ENCODE assay signal across 16 mouse cellular contexts in the genomic region with DNA sequence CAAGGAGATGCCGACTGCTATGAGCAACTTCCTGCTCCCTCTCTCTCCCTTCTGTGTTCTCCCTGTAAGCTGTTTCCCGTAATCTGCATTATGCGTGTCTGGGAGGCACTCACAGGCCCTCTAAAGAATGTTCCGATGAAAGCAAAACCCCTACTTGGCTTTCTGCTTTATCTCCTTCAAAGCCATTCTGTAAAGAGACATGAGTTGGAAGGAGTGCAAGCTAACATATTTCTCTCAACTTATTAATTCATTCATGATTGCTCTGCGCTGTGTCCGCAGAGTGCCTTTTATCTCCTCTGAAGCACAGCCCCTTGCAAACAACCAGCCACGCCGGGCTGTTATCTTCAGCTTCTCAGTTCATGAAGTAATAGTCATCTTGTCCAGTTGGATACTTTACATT.
DNase-seq lines count a peak whose midpoint lies in the region; ATAC-seq and TF ChIP-seq lines count a peak whose summit lies in the region.
"Had no signal": no experiment of that assay in that cellular context is flagged by ENCODE, and none has a peak within 500 bp of the region (broad histone marks: within the 10 kb centered on the region; RNA-seq: fewer than 3 reads in every experiment).

No protein-coding gene starts in this region.

- no peak for ATAC-seq in intestine, embryonic 14.5 days (replicated peaks; ENCODE audit: low FRiP score, low TSS enrichment, low read depth)
- ATAC-seq in intestine, postnatal 0 days, result no peak
- peak; percentile 79 for ATAC-seq in lung, embryonic 15.5 days (ENCODE audit: borderline replicate concordance, extremely low read depth, low FRiP score, low TSS enrichment)
- no peak; the same call in 1 of the 2 replicates for ATAC-seq in heart, embryonic 11.5 days (replicated peaks; ENCODE audit: insufficient number of reproducible peaks, low FRiP score, low TSS enrichment)
- ATAC-seq in intestine, embryonic 16.5 days, result 0 out of 2 replicates have a peak, but pooled peaks have one; percentile 54
- ATAC-seq in hindbrain, embryonic 13.5 days (ENCODE audit: low FRiP score), result no peak
- ATAC-seq: forebrain, embryonic 16.5 days had no signal

- no peak overlapping the region for H3K4me3 ChIP-seq in intestine, embryonic 14.5 days (ENCODE audit: low read depth, low read length)
- H3K4me3 ChIP-seq in intestine, postnatal 0 days (ENCODE audit: low read depth, low read length), result no peak overlapping the region
- H3K4me3 ChIP-seq in lung, embryonic 15.5 days, result no peak overlapping the region
- H3K4me3 ChIP-seq in heart, embryonic 11.5 days (ENCODE audit: low read depth, low read length), result no peak overlapping the region
- H3K4me3 ChIP-seq in intestine, embryonic 16.5 days (ENCODE audit: low read length), result no peak overlapping the region
- no peak overlapping the region for H3K4me3 ChIP-seq in hindbrain, embryonic 13.5 days
- no peak overlapping the region for H3K4me3 ChIP-seq in cerebellum, adult 2 months (replicated peaks; ENCODE audit: insufficient read depth, low read depth, low read length)
- H3K4me3 ChIP-seq: erythroblast, embryonic 14.5 days had no signal

- H3K27ac ChIP-seq in intestine, embryonic 14.5 days (ENCODE audit: low read depth), result peak overlapping the region; percentile 60
- H3K27ac ChIP-seq in intestine, postnatal 0 days (ENCODE audit: low read depth, low read length), result no peak overlapping the region
- H3K27ac ChIP-seq in lung, embryonic 15.5 days, result peak overlapping the region; percentile 83
- peak overlapping the region; percentile 43 for H3K27ac ChIP-seq in heart, embryonic 11.5 days (ENCODE audit: low read depth, low read length)
- H3K27ac ChIP-seq in intestine, embryonic 16.5 days (ENCODE audit: low read length), result peak overlapping the region; percentile 50
- H3K27ac ChIP-seq in hindbrain, embryonic 13.5 days, result no peak overlapping the region
- no peak overlapping the region for H3K27ac ChIP-seq in cerebellum, adult 2 months (ENCODE audit: insufficient read depth, low read length)

- TF ChIP-seq CTCF in intestine, postnatal 0 days (IDR thresholded peaks at IDR 0.05; ENCODE audit: low read depth), result no peak
- TF ChIP-seq CTCF in cerebellum, adult 2 months (IDR thresholded peaks at IDR 0.05; ENCODE audit: borderline replicate concordance, insufficient read depth, low read depth, low read length), result no peak

- 35% methylated on average over 8 of the region's 8 CpGs for WGBS in intestine, embryonic 14.5 days
- 26% methylated on average over 8 of the region's 8 CpGs for WGBS in intestine, postnatal 0 days
- 16% methylated on average over 8 of the region's 8 CpGs for WGBS in lung, embryonic 15.5 days
- WGBS in heart, embryonic 11.5 days (ENCODE audit: insufficient replicate concordance), result 14% methylated on average over 8 of the region's 8 CpGs
- WGBS in intestine, embryonic 16.5 days, result 40% methylated on average over 8 of the region's 8 CpGs
- 80% methylated on average over 8 of the region's 8 CpGs for WGBS in hindbrain, embryonic 13.5 days
- 73% methylated on average over 8 of the region's 8 CpGs for WGBS in cerebellum, adult 2 months

- H3K4me1 ChIP-seq in intestine, embryonic 14.5 days (replicated peaks; ENCODE audit: control insufficient read depth, insufficient read depth, low read length), result peaks cover 13% of the 10 kb centered on the region
- no peaks in the 10 kb centered on the region; the same call in 1 of the 2 replicates for H3K4me1 ChIP-seq in intestine, postnatal 0 days (replicated peaks; ENCODE audit: control insufficient read depth, insufficient read depth, low read length)
- peaks cover 43% of the 10 kb centered on the region for H3K4me1 ChIP-seq in lung, embryonic 15.5 days
- peaks cover 21% of the 10 kb centered on the region for H3K4me1 ChIP-seq in heart, embryonic 11.5 days (ENCODE audit: control insufficient read depth, insufficient read depth, low read length)
- H3K4me1 ChIP-seq in intestine, embryonic 16.5 days (ENCODE audit: control insufficient read depth, insufficient read depth, low read length), result peaks cover 12% of the 10 kb centered on the region
- peaks cover 6% of the 10 kb centered on the region; the same call in 1 of the 2 replicates for H3K4me1 ChIP-seq in hindbrain, embryonic 13.5 days (replicated peaks)
- H3K4me1 ChIP-seq in cerebellum, adult 2 months (ENCODE audit: control insufficient read depth, insufficient read depth, low read length), result peaks cover 10% of the 10 kb centered on the region; the same call in 1 of the 2 replicates

- no peaks in the 10 kb centered on the region for H3K36me3 ChIP-seq in intestine, embryonic 14.5 days (ENCODE audit: control insufficient read depth, insufficient read depth, low read length)
- no peaks in the 10 kb centered on the region for H3K36me3 ChIP-seq in intestine, postnatal 0 days (ENCODE audit: control insufficient read depth, insufficient read depth)
- H3K36me3 ChIP-seq in lung, embryonic 15.5 days, result no peaks in the 10 kb centered on the region
- H3K36me3 ChIP-seq in heart, embryonic 11.5 days (ENCODE audit: control insufficient read depth, insufficient read depth, low read length), result no peaks in the 10 kb centered on the region
- H3K36me3 ChIP-seq in intestine, embryonic 16.5 days (ENCODE audit: control insufficient read depth, insufficient read depth, low read length), result no peaks in the 10 kb centered on the region
- H3K36me3 ChIP-seq in hindbrain, embryonic 13.5 days, result no peaks in the 10 kb centered on the region

- DNase-seq in intestine, embryonic 14.5 days (ENCODE audit: low spot score), result no peak
- no peak for DNase-seq in lung, postnatal 36 days
- DNase-seq in cerebellum, adult 2 months, result no peak
- DNase-seq: adrenal gland, adult 2 months; cerebellum, adult 8-10 months; gastrocnemius, postnatal 25 days; kidney, adult 8-10 months; left cerebral cortex, postnatal 4 days; midbrain, embryonic 14.5 days had no signal

- 0 out of 2 replicates have a peak overlapping the region, but pooled peaks have one; percentile 18 for H3K4me2 ChIP-seq in intestine, embryonic 14.5 days (ENCODE audit: low read length)
- no peak overlapping the region for H3K4me2 ChIP-seq in intestine, postnatal 0 days (replicated peaks; ENCODE audit: low read depth)
- no peak overlapping the region for H3K4me2 ChIP-seq in lung, embryonic 15.5 days
- H3K4me2 ChIP-seq in heart, embryonic 11.5 days, result peak overlapping the region; percentile 41
- 0 out of 2 replicates have a peak overlapping the region, but pooled peaks have one; percentile 18 for H3K4me2 ChIP-seq in intestine, embryonic 16.5 days (ENCODE audit: low read depth, low read length)
- no peak overlapping the region for H3K4me2 ChIP-seq in hindbrain, embryonic 13.5 days

- H3K9me3 ChIP-seq in intestine, embryonic 14.5 days (ENCODE audit: control insufficient read depth, low read length), result no peaks in the 10 kb centered on the region
- no peaks in the 10 kb centered on the region for H3K9me3 ChIP-seq in intestine, postnatal 0 days (ENCODE audit: control insufficient read depth)
- no peaks in the 10 kb centered on the region for H3K9me3 ChIP-seq in lung, embryonic 15.5 days
- H3K9me3 ChIP-seq in heart, embryonic 11.5 days (replicated peaks; ENCODE audit: control insufficient read depth, low read length), result no peaks in the 10 kb centered on the region
- no peaks in the 10 kb centered on the region for H3K9me3 ChIP-seq in intestine, embryonic 16.5 days (ENCODE audit: control insufficient read depth, low read length)
- H3K9me3 ChIP-seq in hindbrain, embryonic 13.5 days, result no peaks in the 10 kb centered on the region

- no peak for TF ChIP-seq POLR2A in cerebellum, adult 2 months (IDR thresholded peaks at IDR 0.05; ENCODE audit: borderline replicate concordance, insufficient read depth, low read length)

- no peaks in the 10 kb centered on the region for H3K27me3 ChIP-seq in intestine, embryonic 14.5 days (replicated peaks; ENCODE audit: control insufficient read depth, insufficient read depth, low read length)
- no peaks in the 10 kb centered on the region for H3K27me3 ChIP-seq in intestine, postnatal 0 days (replicated peaks; ENCODE audit: control insufficient read depth, insufficient read depth, low read length)
- no peaks in the 10 kb centered on the region for H3K27me3 ChIP-seq in lung, embryonic 15.5 days
- H3K27me3 ChIP-seq in heart, embryonic 11.5 days (ENCODE audit: control insufficient read depth, insufficient read depth, low read length), result no peaks in the 10 kb centered on the region
- no peaks in the 10 kb centered on the region for H3K27me3 ChIP-seq in intestine, embryonic 16.5 days (replicated peaks; ENCODE audit: control insufficient read depth, insufficient read depth, low read length)
- no peaks in the 10 kb centered on the region for H3K27me3 ChIP-seq in hindbrain, embryonic 13.5 days
- no peaks in the 10 kb centered on the region; the same call in 1 of the 2 replicates for H3K27me3 ChIP-seq in cerebellum, adult 2 months (ENCODE audit: control insufficient read depth, insufficient read depth, low read length)

- no peak overlapping the region for H3K9ac ChIP-seq in intestine, embryonic 14.5 days (ENCODE audit: low read length)
- H3K9ac ChIP-seq in intestine, postnatal 0 days (ENCODE audit: low read depth, low read length), result no peak overlapping the region
- H3K9ac ChIP-seq in lung, embryonic 15.5 days, result no peak overlapping the region
- no peak overlapping the region for H3K9ac ChIP-seq in heart, embryonic 11.5 days (ENCODE audit: low read depth, low read length)
- no peak overlapping the region for H3K9ac ChIP-seq in intestine, embryonic 16.5 days (ENCODE audit: low read depth, low read length)
- no peak overlapping the region for H3K9ac ChIP-seq in hindbrain, embryonic 13.5 days

Comparison
In these comparisons a context has a peak if more than half of its experiments do, and no peak if none do; other contexts are left out.
1. ATAC-seq: peak in lung, embryonic 15.5 days (single experiment) and intestine, embryonic 16.5 days (single experiment); none in intestine, embryonic 14.5 days (single experiment), intestine, postnatal 0 days (single experiment), heart, embryonic 11.5 days (single experiment) and hindbrain, embryonic 13.5 days (single experiment).
2. H3K27ac ChIP-seq: peak in intestine, embryonic 14.5 days (single experiment), lung, embryonic 15.5 days (single experiment), heart, embryonic 11.5 days (single experiment) and intestine, embryonic 16.5 days (single experiment); none in intestine, postnatal 0 days (single experiment), hindbrain, embryonic 13.5 days (single experiment) and cerebellum, adult 2 months (single experiment).
3. H3K4me2 ChIP-seq: peak in intestine, embryonic 14.5 days (single experiment), heart, embryonic 11.5 days (single experiment) and intestine, embryonic 16.5 days (single experiment); none in intestine, postnatal 0 days (single experiment), lung, embryonic 15.5 days (single experiment) and hindbrain, embryonic 13.5 days (single experiment).